Mouse (Mus musculus): ENCODE measurements around the gene Rnf149. TPM values are rescaled to one million over a fixed set of nuclear protein-coding genes. Genes with fewer than 3 reads are reported as not detected.
"Not testable (repeated sequence)": the region's sequence is repeated elsewhere in the genome, so short reads cannot be mapped to it uniquely, and the experiment has no call there.

Gene Rnf149
- polyA plus RNA-seq, 1 experiment = 16.6 TPM

DNA sequence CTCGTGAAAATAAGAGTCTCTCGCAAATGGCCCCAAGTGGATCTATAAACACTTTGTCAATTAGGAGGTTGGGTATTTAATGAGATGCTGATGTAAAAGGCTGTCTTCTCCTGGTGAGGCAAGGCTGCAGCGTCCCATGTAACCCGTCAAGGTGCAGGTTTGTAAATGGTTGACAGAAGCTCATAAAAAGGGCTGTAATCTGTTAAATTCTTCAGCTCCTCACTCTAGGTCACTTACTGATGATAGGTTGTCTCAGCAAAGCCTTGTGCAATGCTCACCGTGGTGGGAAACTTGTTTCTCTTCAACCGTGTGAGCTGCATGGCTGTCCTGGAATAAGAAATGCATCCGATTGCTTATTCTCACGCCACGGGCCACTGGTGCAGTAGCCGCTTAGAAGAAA is 16.6 kb upstream of the Rnf149 start:
- H3K27ac ChIP-seq (ENCODE audit: control insufficient read depth, insufficient read depth, low read length) = no peak overlapping the region

DNA sequence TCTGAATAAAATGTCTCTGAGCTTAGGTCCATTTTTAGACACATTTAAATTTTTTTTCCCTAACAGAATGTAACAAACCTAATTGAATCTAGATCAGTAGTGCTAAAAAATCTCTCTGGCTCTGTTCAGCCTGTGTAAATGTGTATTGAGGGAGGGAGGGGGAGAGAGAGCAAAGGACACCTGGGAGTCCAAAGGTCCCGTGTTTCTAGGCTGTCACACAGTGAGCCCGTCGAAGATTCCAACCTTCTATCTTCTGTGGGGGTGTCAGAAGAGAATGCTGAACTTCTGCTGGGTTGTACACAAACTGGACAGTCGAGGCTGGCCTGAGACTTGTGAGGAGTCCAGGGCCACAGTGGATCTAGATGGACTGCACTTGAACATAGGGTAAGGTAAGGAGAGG is 14.9 kb upstream of the Rnf149 start:
- no peak overlapping the region for H3K4me3 ChIP-seq (ENCODE audit: control insufficient read depth, insufficient read depth, low read length)
- H3K4me1 ChIP-seq (replicated peaks; ENCODE audit: control insufficient read depth, insufficient read depth, low read length) = no peaks in the 10 kb centered on the region
- TF ChIP-seq POLR2A (IDR thresholded peaks at IDR 0.05; ENCODE audit: control insufficient read depth, extremely low read depth, insufficient read depth, low read length, poor library complexity) (no peak), CTCF (IDR thresholded peaks at IDR 0.05; ENCODE audit: borderline replicate concordance, control insufficient read depth, extremely low read depth, insufficient read depth, low read length, poor library complexity) (no peak)
- no peaks in the 10 kb centered on the region for H3K27me3 ChIP-seq (ENCODE audit: control insufficient read depth, insufficient read depth, low read length)
- WGBS = 88% methylated on average over 4 of the region's 4 CpGs
- DNase-seq = no peak
- no peak overlapping the region for H3K27ac ChIP-seq (ENCODE audit: control insufficient read depth, insufficient read depth, low read length)
- H3K36me3 ChIP-seq (ENCODE audit: control insufficient read depth, insufficient read depth, low read length) = no peaks in the 10 kb centered on the region

More for the DNA sequence above, 16.6 kb upstream of the Rnf149 start:
- Histone ChIP-seq H3K27me3 (ENCODE audit: control insufficient read depth, insufficient read depth, low read length) (no peaks in the 10 kb centered on the region), H3K4me1 (replicated peaks; ENCODE audit: control insufficient read depth, insufficient read depth, low read length) (no peaks in the 10 kb centered on the region), H3K4me3 (ENCODE audit: control insufficient read depth, insufficient read depth, low read length) (no peak overlapping the region), H3K36me3 (ENCODE audit: control insufficient read depth, insufficient read depth, low read length) (no peaks in the 10 kb centered on the region)
- DNase-seq = no peak
- 92% methylated on average over 10 of the region's 10 CpGs for WGBS
- TF ChIP-seq POLR2A (IDR thresholded peaks at IDR 0.05; ENCODE audit: control insufficient read depth, extremely low read depth, insufficient read depth, low read length, poor library complexity) = no peak
- no peak for TF ChIP-seq CTCF (IDR thresholded peaks at IDR 0.05; ENCODE audit: borderline replicate concordance, control insufficient read depth, extremely low read depth, insufficient read depth, low read length, poor library complexity)

GRCm38 (mm10) chr1:39591557-39591956 is 14.4 kb upstream of the Rnf149 start:
- H3K27me3 ChIP-seq (ENCODE audit: control insufficient read depth, insufficient read depth, low read length); H3K27ac ChIP-seq (ENCODE audit: control insufficient read depth, insufficient read depth, low read length); H3K36me3 ChIP-seq (ENCODE audit: control insufficient read depth, insufficient read depth, low read length); H3K4me3 ChIP-seq (ENCODE audit: control insufficient read depth, insufficient read depth, low read length); H3K4me1 ChIP-seq (replicated peaks; ENCODE audit: control insufficient read depth, insufficient read depth, low read length); DNase-seq: not testable (repeated sequence)
- WGBS = 82% methylated on average over 1 of the region's 1 CpGs

- DNase-seq = no peak
- 48% methylated on average over 5 of the region's 5 CpGs for WGBS
Observed at GRCm38 (mm10) chr1:39590193-39590592, 13.0 kb upstream of the Rnf149 start.

GRCm38 (mm10) chr1:39585416-39585815 is 8.2 kb upstream of the Rnf149 start:
- H3K27me3 ChIP-seq (ENCODE audit: control insufficient read depth, insufficient read depth, low read length) = no peaks in the 10 kb centered on the region
- 74% methylated on average over 9 of the region's 9 CpGs for WGBS
- DNase-seq = no peak
- no peak overlapping the region for H3K4me3 ChIP-seq (ENCODE audit: control insufficient read depth, insufficient read depth, low read length)
- H3K4me1 ChIP-seq (replicated peaks; ENCODE audit: control insufficient read depth, insufficient read depth, low read length) = no peaks in the 10 kb centered on the region
- TF ChIP-seq CTCF (IDR thresholded peaks at IDR 0.05; ENCODE audit: borderline replicate concordance, control insufficient read depth, extremely low read depth, insufficient read depth, low read length, poor library complexity) (no peak), POLR2A (IDR thresholded peaks at IDR 0.05; ENCODE audit: control insufficient read depth, extremely low read depth, insufficient read depth, low read length, poor library complexity) (no peak)
- no peaks in the 10 kb centered on the region for H3K36me3 ChIP-seq (ENCODE audit: control insufficient read depth, insufficient read depth, low read length)
- no peak overlapping the region for H3K27ac ChIP-seq (ENCODE audit: control insufficient read depth, insufficient read depth, low read length)

More at GRCm38 (mm10) chr1:39590193-39590592, 13.0 kb upstream of the Rnf149 start:
- TF ChIP-seq POLR2A (IDR thresholded peaks at IDR 0.05; ENCODE audit: control insufficient read depth, extremely low read depth, insufficient read depth, low read length, poor library complexity) (no peak), CTCF (IDR thresholded peaks at IDR 0.05; ENCODE audit: borderline replicate concordance, control insufficient read depth, extremely low read depth, insufficient read depth, low read length, poor library complexity) (no peak)
- Histone ChIP-seq H3K27me3 (ENCODE audit: control insufficient read depth, insufficient read depth, low read length) (no peaks in the 10 kb centered on the region), H3K4me1 (replicated peaks; ENCODE audit: control insufficient read depth, insufficient read depth, low read length) (no peaks in the 10 kb centered on the region), H3K27ac (ENCODE audit: control insufficient read depth, insufficient read depth, low read length) (no peak overlapping the region), H3K4me3 (ENCODE audit: control insufficient read depth, insufficient read depth, low read length) (no peak overlapping the region), H3K36me3 (ENCODE audit: control insufficient read depth, insufficient read depth, low read length) (no peaks in the 10 kb centered on the region)

DNA sequence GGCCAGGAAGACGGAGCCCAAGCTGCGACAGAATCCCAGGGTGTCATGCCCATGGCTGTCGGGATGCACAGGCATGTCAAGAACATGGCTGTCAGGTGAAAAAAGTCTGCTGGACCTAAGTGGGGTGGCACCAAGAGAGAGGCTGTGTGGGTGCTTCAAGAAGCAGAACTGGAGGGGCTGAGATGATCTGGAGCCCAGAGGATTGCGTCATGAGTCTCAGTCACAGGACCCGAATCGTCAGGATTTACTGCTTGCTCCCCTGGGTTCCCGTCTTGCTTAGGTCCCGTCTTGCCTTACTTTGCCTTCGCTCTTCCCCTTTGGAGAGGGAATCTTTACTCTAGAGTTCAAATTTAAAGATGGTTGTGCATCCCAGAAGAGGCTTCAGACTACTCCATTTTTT is 6.0 kb upstream of the Rnf149 start:
- H3K27ac ChIP-seq (ENCODE audit: control insufficient read depth, insufficient read depth, low read length) = no peak overlapping the region
- WGBS = 96% methylated on average over 9 of the region's 9 CpGs
- H3K4me3 ChIP-seq (ENCODE audit: control insufficient read depth, insufficient read depth, low read length) = no peak overlapping the region
- no peaks in the 10 kb centered on the region for H3K4me1 ChIP-seq (replicated peaks; ENCODE audit: control insufficient read depth, insufficient read depth, low read length)
- DNase-seq = no peak
- no peaks in the 10 kb centered on the region for H3K27me3 ChIP-seq (ENCODE audit: control insufficient read depth, insufficient read depth, low read length)
- no peaks in the 10 kb centered on the region for H3K36me3 ChIP-seq (ENCODE audit: control insufficient read depth, insufficient read depth, low read length)
- no peak for TF ChIP-seq POLR2A (IDR thresholded peaks at IDR 0.05; ENCODE audit: control insufficient read depth, extremely low read depth, insufficient read depth, low read length, poor library complexity)
- TF ChIP-seq CTCF (IDR thresholded peaks at IDR 0.05; ENCODE audit: borderline replicate concordance, control insufficient read depth, extremely low read depth, insufficient read depth, low read length, poor library complexity) = no peak

- no peaks in the 10 kb centered on the region for H3K36me3 ChIP-seq (ENCODE audit: control insufficient read depth, insufficient read depth, low read length)
- TF ChIP-seq POLR2A (IDR thresholded peaks at IDR 0.05; ENCODE audit: control insufficient read depth, extremely low read depth, insufficient read depth, low read length, poor library complexity) (no peak), CTCF (IDR thresholded peaks at IDR 0.05; ENCODE audit: borderline replicate concordance, control insufficient read depth, extremely low read depth, insufficient read depth, low read length, poor library complexity) (no peak)
- no peak for DNase-seq
- H3K27me3 ChIP-seq (ENCODE audit: control insufficient read depth, insufficient read depth, low read length) = no peaks in the 10 kb centered on the region
- WGBS = 89% methylated on average over 2 of the region's 3 CpGs
- no peaks in the 10 kb centered on the region for H3K4me1 ChIP-seq (replicated peaks; ENCODE audit: control insufficient read depth, insufficient read depth, low read length)
- H3K27ac ChIP-seq (ENCODE audit: control insufficient read depth, insufficient read depth, low read length) = no peak overlapping the region
- H3K4me3 ChIP-seq (ENCODE audit: control insufficient read depth, insufficient read depth, low read length) = no peak overlapping the region
Observed at GRCm38 (mm10) chr1:39581215-39581614, 4.0 kb upstream of the Rnf149 start.
